Mouse (Mus musculus): ENCODE measurements around the gene Vmn1r129. TPM values are rescaled to one million over a fixed set of nuclear protein-coding genes. Genes with fewer than 3 reads are reported as not detected.
"Not testable (repeated sequence)": the region's sequence is repeated elsewhere in the genome, so short reads cannot be mapped to it uniquely, and the experiment has no call there.

Gene Vmn1r129
- not detected in 2 replicates for polyA plus RNA-seq (2015; fragmentation: Nextera tagmentation; extraction: Ambion mirVana)

DNA sequence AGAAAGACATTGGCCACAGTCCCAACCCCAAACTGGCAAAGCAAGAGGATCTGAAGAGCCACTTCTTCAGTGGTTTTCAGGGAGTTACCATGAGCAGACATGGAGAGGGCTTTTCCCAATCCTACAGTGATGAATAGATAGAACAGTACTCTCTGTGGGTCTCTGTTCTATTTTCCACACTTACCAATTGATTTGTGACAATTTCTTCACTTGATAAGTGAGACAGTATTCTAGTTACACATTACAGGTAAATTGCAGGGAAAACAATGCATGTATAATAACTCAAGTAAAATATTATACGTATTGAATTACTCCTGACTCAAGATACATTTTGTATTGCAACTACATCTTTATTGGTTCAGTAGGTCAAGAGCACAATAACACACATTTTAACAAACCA, at the start of gene Vmn1r129:
Vmn1r129 (minus strand) TSS at position 101 of the 400 bp plus-strand sequence.
- not testable (repeated sequence) for H3K9ac ChIP-seq (replicated peaks; ENCODE audit: low read depth); H3K36me3 ChIP-seq (ENCODE audit: insufficient read depth, low read length); ATAC-seq; H3K4me2 ChIP-seq (replicated peaks; ENCODE audit: low read depth, low read length); H3K4me3 ChIP-seq (ENCODE audit: low read depth, low read length); H3K9me3 ChIP-seq (ENCODE audit: low read length); H3K27me3 ChIP-seq (replicated peaks; ENCODE audit: insufficient read depth, low read length); H3K27ac ChIP-seq (ENCODE audit: low read length); H3K4me1 ChIP-seq (ENCODE audit: insufficient read depth, low read depth, low read length); DNase-seq (ENCODE audit: low spot score)
- no CpG with 5 or more reads among the region's 1 CpGs for whole genome bisulfite sequencing

DNA sequence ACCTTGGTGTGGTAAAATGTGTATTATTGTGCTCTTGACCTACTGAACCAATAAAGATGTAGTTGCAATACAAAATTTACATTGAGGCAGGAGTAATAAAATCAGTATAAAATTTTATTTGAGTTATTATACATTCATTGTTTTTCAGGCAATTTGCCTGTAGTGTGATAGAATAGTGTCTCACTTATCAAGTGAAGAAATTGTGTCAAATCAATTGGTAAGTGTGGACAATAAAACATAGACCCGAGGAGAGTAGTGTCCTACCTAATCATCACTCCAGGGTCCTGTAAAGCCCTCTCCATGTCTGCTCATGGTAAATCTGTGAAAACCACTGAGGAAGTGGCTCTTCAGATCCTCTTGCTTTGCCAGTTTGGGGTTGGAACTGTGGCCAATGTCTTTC, 12.0 kb downstream of the Vmn1r129 start, which contains the start of gene Vmn1r128:
Vmn1r128 (plus strand) TSS at position 301 of the 400 bp plus-strand sequence.
- H3K4me3 ChIP-seq (ENCODE audit: low read depth, low read length); H3K27me3 ChIP-seq (replicated peaks; ENCODE audit: insufficient read depth, low read length); H3K4me1 ChIP-seq (ENCODE audit: insufficient read depth, low read depth, low read length); H3K4me2 ChIP-seq (replicated peaks; ENCODE audit: low read depth, low read length); H3K36me3 ChIP-seq (ENCODE audit: insufficient read depth, low read length); DNase-seq (ENCODE audit: low spot score); H3K27ac ChIP-seq (ENCODE audit: low read length); H3K9me3 ChIP-seq (ENCODE audit: low read length); ATAC-seq; H3K9ac ChIP-seq (replicated peaks; ENCODE audit: low read depth): not testable (repeated sequence)
- 63% methylated on average over 1 of the region's 1 CpGs for WGBS

DNA sequence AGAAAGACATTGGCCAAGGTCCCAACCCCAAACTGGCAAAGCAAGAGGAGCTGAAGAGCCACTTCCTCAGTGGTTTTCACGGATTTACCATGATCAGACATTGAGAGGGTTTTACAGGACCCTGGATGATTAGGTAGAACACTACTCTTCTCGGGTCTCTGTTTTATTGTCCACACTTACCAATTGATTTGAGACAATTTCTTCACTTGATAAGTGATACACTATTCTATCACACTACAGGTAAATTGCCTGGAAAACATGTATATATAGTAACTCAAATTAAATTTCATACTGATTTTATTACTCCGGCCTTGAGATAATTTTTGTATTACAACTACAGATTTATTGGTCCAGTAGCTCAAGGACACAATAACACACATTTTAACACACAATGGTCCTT, 41.3 kb downstream of the Vmn1r129 start, which contains the start of gene Vmn1r127:
Vmn1r127 (minus strand) TSS at position 101 of the 400 bp plus-strand sequence.
- not testable (repeated sequence) for ATAC-seq; H3K4me1 ChIP-seq (ENCODE audit: insufficient read depth, low read depth, low read length); H3K9me3 ChIP-seq (ENCODE audit: low read length); DNase-seq (ENCODE audit: low spot score); H3K36me3 ChIP-seq (ENCODE audit: insufficient read depth, low read length); H3K9ac ChIP-seq (replicated peaks; ENCODE audit: low read depth); H3K27me3 ChIP-seq (replicated peaks; ENCODE audit: insufficient read depth, low read length); H3K4me2 ChIP-seq (replicated peaks; ENCODE audit: low read depth, low read length); H3K4me3 ChIP-seq (ENCODE audit: low read depth, low read length); H3K27ac ChIP-seq (ENCODE audit: low read length)
- no CpG with 5 or more reads among the region's 3 CpGs for WGBS

Other genes with a start within 250 kb of the Vmn1r129 start
- not detected in 2 replicates for gene Vmn1r122, start 227.2 kb downstream of the Vmn1r129 start, polyA plus RNA-seq (2015; fragmentation: Nextera tagmentation; extraction: Ambion mirVana)
- gene Vmn1r123, start 199.1 kb downstream of the Vmn1r129 start, polyA plus RNA-seq (2015; fragmentation: Nextera tagmentation; extraction: Ambion mirVana), result not detected in 2 replicates
- gene Gm5157, start 170.9 kb downstream of the Vmn1r129 start, polyA plus RNA-seq (2015; fragmentation: Nextera tagmentation; extraction: Ambion mirVana), result not detected in 2 replicates
- not detected in 2 replicates for gene Vmn1r124, start 100.7 kb downstream of the Vmn1r129 start, polyA plus RNA-seq (2015; fragmentation: Nextera tagmentation; extraction: Ambion mirVana)
- not detected in 2 replicates for gene Vmn1r125, start 89.1 kb downstream of the Vmn1r129 start, polyA plus RNA-seq (2015; fragmentation: Nextera tagmentation; extraction: Ambion mirVana)
- gene Vmn1r126, start 59.8 kb downstream of the Vmn1r129 start, polyA plus RNA-seq (2015; fragmentation: Nextera tagmentation; extraction: Ambion mirVana), result not detected in 2 replicates
- gene Vmn1r127, start 41.4 kb downstream of the Vmn1r129 start, polyA plus RNA-seq (2015; fragmentation: Nextera tagmentation; extraction: Ambion mirVana), result not detected in 2 replicates
- not detected in 2 replicates for gene Vmn1r128, start 11.9 kb downstream of the Vmn1r129 start, polyA plus RNA-seq (2015; fragmentation: Nextera tagmentation; extraction: Ambion mirVana)
- not detected in 2 replicates for gene Gm6882, start 71.5 kb upstream of the Vmn1r129 start, polyA plus RNA-seq (2015; fragmentation: Nextera tagmentation; extraction: Ambion mirVana)
- gene Vmn1r130, start 150.5 kb upstream of the Vmn1r129 start, polyA plus RNA-seq (2015; fragmentation: Nextera tagmentation; extraction: Ambion mirVana), result not detected in 2 replicates
- not detected in 2 replicates for gene Vmn1r131, start 184.8 kb upstream of the Vmn1r129 start, polyA plus RNA-seq (2015; fragmentation: Nextera tagmentation; extraction: Ambion mirVana)

Data from lung, postnatal 0 days (tissue).